Mouse (Mus musculus) brain, embryonic 14.5 days (tissue): ENCODE results near the gene Gm6020.
A peak's percentile ranks its signal among the peaks of the same experiment; 100 is the strongest.

Experiments used
- CTCF ChIP-seq: fragments of 200-500 bp; IDR thresholded peaks from 2 replicates; pipeline ENCODE4 v1.5.1; 2012; ENCODE audit warnings: inconsistent platforms, mild to moderate bottlenecking, moderate library complexity, borderline replicate concordance; ENCODE audit not compliant: insufficient read depth, insufficient read length; ENCODE audit errors: extremely low read depth
- POLR2A ChIP-seq: fragments of 200-500 bp; IDR thresholded peaks from 2 replicates; pipeline ENCODE4 v1.6.1; 2012; ENCODE audit warnings: mild to moderate bottlenecking, inconsistent platforms, borderline replicate concordance; ENCODE audit not compliant: poor library complexity, insufficient read depth, insufficient read length, severe bottlenecking; ENCODE audit errors: extremely low read depth

DNA sequence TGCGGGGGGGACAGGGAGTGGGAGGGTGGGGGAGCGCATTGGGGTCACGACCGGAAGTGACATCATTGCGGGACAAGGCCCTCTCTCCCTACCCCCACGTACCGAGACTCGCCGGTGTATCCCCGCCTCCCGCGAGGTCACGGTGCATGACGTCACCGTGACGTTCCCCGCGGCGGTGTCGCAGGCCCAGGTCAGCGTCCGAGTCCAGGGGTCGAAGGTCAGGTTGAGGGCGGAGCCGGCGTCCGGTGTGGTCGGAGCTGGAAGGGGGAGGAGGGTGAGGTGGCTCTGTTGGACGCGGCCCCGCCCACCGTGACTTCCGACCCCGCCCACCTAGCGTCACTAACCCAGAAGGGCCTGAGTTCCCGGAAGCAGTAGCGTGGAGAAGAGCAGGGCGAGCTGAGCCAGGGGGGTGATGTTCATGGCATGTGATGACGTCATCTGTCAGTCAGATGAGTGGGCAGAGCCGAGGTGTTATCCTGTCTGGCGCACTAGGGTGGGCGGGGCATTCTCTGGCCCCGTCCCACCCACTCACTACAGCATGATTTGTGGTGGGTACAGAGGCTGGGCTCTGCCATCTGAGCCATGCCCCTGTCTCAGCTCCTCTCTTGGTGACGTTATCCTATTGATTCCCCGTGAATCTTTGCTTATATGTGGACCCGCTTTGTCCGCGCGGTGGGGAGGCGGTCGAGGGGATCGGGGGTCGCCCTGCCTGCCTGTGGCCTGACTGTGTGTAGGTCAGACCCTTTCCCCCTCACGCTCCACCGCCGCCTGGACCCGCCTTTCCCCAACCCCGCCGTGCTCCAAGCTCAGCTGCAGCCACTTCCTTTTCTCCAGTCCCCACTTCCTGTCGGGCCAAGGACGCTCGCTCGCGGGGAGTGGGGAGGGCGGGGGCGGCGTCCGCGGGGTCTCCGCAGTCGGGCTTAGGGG lies 43.5 kb downstream of the Gm6020 start:
- no peak for TF ChIP-seq CTCF
- TF ChIP-seq POLR2A = peak; percentile 15; the same call in 1 of the 2 replicates
